Mouse (Mus musculus): ENCODE measurements around the gene Gm20820. TPM values are rescaled to one million over a fixed set of nuclear protein-coding genes. Genes with fewer than 3 reads are reported as not detected.
"Not testable (repeated sequence)": the region's sequence is repeated elsewhere in the genome, so short reads cannot be mapped to it uniquely, and the experiment has no call there.

Gene Gm20820
- total RNA-seq (2014; rRNA removed) (not detected in 2 replicates), polyA plus RNA-seq (2012; rRNA removed) (not detected in 2 replicates)

DNA sequence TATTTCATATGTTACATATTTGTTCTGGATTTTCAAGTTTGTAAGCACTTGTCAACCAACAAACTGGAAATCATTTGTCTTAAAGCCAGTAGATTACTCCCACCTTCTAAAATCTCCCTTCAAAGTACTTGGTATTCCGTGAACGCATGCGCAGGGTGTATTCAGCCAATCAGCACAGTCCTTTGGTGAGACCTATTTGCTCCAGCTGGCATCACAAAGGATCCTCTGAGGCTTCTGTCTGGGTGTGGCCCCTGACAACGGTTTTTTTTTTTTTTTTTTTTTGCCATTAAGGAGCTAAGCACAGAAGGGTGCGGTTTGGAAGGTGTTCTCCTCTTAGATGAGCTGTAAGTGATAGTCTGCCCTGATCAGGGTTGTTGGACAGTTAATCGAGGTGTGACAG lies at the start of gene Gm20820:
Gene Gm20820, plus strand, starts transcription at position 301 of the 400 bp plus-strand sequence.
- H3K4me3 ChIP-seq (ENCODE audit: insufficient read depth, low read depth, low read length); H3K27me3 ChIP-seq (ENCODE audit: control insufficient read depth, insufficient read depth, low read length); H3K9ac ChIP-seq (ENCODE audit: low read depth, low read length); H3K36me3 ChIP-seq (ENCODE audit: control insufficient read depth, insufficient read depth, low read length); H3K27ac ChIP-seq (replicated peaks; ENCODE audit: insufficient read depth, low read depth, low read length); H3K4me1 ChIP-seq (ENCODE audit: control insufficient read depth, insufficient read depth, low read length); H3K79me2 ChIP-seq (ENCODE audit: control insufficient read depth, insufficient read depth, low read length); DNase-seq (ENCODE audit: extremely low read depth, low read depth, low spot score): not testable (repeated sequence)
- WGBS, result no CpG with 5 or more reads among the region's 6 CpGs
